Mouse (Mus musculus) layer of hippocampus, adult 2 months (tissue): ENCODE data around the gene Popdc2. TPM values are rescaled to one million over a fixed set of nuclear protein-coding genes. Genes with fewer than 3 reads are reported as not detected.
"Not testable (repeated sequence)": the region's sequence is repeated elsewhere in the genome, so short reads cannot be mapped to it uniquely, and the experiment has no call there.

ENCODE experiments used
- DNase-seq, 2 experiments: peaks; one replicate each; pipeline ENCODE4 v3.0.0; 2022; ENCODE audit warnings: low spot score in 2 of 2
- H3K27ac ChIP-seq: fragments of 200-600 bp; 2 replicates; pipeline ENCODE4 v1.8.1; 2022
- H3K4me3 ChIP-seq: fragments of 200-600 bp; 2 replicates; pipeline ENCODE4 v1.8.1; 2022; ENCODE audit warnings: mild to moderate bottlenecking
- CTCF ChIP-seq: fragments of 200-600 bp; conservative IDR thresholded peaks from 2 replicates; pipeline ENCODE4 v1.8.1; 2022; ENCODE audit warnings: antibody characterized with exemption, mild to moderate bottlenecking, moderate library complexity
- long read RNA-seq, 2 experiments: library from polyadenylated mRNA; stranded (forward); transcript quantifications; one replicate each; pipeline ENCODE4 v2.0.0; 2021; ENCODE audit warnings: borderline mapping rate in 2 of 2
- total RNA-seq, 2 experiments: library from RNA; stranded (reverse); gene quantifications; 2 replicates each; pipeline ENCODE4 v1.2.3; 2021

Gene Popdc2
- under 1 TPM; 0.44 to 0.49 TPM for total RNA-seq
- long read RNA-seq, experiment 1, partial matches to known transcripts: 0 of 1 reads
- long read RNA-seq, experiment 1, other reads (novel, unspliced or antisense): 1 of 1 reads
- long read RNA-seq, experiment 2, partial matches to known transcripts: 0 of 2 reads
- long read RNA-seq, experiment 2, other reads (novel, unspliced or antisense): 2 of 2 reads

DNA sequence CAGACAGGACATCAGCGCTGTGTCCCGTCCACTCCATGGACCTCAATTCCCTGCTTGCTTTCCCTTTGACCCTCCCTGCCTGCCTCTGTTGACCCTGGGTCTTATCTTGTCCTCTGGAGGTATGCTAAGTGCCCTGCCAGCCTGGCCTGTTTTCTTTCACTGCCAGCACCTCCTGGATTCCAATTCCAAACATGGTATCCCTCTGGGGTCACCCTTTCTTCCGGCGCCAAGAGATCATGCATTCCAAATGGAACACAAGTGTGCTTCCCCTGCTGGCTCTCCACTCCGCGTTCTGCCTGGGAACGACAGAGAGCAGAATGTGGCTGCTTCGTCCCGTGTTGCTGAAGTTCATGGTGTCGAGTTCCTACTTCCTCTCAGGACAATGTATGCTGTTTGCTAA, at the start of gene Popdc2:
Gene Popdc2 (plus strand): TSS at position 277 of the 400 bp plus-strand sequence.
- H3K27ac ChIP-seq: no peak within 1 kb of the TSS
- no peak within 1 kb of the TSS for H3K4me3 ChIP-seq
- TF ChIP-seq CTCF: no peak

DNA sequence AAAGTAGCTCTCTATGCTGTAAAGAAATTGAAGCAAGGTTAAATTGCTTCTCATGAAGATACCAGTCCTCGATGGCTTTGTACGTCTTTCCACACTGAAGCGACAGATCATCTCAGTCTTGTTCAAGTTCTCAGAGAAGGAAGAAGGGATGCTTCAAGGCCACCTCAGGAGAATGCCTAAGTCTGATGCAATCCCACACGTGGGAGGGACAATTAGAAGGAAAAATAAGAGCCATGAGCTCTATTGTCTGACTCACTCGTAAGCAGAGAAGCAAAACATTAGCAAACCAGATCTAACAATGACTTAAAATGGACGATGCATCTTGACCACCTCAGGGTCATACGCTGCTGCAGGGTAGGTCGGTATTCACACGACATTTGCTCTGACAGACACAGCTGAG, 43.5 kb upstream of the Popdc2 start:
- TF ChIP-seq CTCF: no peak
- no peak for DNase-seq
- Histone ChIP-seq H3K27ac (no peak overlapping the region), H3K4me3 (no peak overlapping the region)

More for the DNA sequence above, at the start of gene Popdc2:
- DNase-seq: no peak

DNA sequence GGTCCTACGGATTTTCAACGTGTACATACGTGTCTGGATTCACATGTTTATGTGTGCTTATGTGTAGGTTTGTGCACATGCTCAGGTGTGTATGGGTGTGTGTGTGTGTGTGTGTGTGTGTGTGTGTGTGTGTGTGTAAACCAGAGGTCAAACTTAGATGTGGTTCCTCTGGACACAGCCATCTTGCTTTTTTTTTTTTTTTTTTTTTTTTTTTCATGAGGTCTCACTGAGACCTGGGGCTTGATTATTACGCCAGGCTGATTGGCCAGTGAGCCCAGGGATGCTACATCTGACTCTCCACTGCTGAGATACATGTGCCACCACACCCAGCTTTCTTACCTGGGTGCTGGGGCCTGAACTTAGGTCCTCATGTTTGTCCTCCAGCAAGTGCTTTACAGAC, 42.9 kb upstream of the Popdc2 start:
- Histone ChIP-seq H3K27ac (no peak overlapping the region), H3K4me3 (no peak overlapping the region)
- no peak for TF ChIP-seq CTCF
- no peak for DNase-seq

DNA sequence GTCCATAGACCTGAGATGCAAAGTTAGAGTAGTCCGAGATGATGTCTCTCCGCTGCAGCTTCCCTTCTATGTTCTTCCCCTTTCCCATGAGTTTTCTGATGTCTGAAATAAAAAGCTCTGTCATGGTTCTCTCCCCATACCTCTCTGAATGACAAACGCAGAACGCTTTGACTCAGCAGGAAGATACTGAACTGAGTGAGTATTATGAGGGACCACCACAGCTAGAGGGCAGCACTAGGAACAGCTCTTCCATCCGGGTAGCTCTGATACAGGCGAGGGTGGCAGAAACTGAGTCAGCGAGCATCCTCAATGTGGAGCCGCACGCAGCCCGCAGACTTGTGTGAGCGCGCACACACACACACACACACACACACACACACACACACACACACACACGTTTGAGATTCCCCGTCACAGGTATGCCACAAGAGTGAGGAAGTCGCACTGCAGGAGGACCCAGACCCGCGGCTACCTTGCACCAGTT, 40.5 kb upstream of the Popdc2 start:
- Histone ChIP-seq H3K27ac (no peak overlapping the region), H3K4me3 (no peak overlapping the region)
- peak; percentile 63 to 68 for DNase-seq
- peak; percentile 77 for TF ChIP-seq CTCF

DNA sequence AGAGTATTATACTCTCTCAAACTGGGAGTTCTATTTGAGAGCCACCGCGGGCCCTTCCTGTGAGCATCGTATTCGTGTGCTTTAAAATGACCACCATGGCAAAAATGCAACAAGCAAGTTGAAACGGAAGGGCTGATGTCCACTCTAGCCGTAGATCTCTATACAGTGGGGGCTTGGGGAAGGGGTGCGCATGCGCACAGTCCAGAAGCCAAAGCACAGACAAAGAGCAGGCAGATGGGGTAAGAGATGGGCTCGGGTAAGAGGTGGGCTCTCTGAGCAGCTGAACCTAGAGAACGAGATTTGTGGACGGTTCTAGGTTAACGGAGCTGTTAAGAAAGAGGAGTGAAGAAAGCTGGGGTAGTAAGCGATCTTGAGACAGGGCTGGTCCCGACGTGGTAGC, 37.7 kb upstream of the Popdc2 start:
- no peak overlapping the region for H3K27ac ChIP-seq
- no peak for TF ChIP-seq CTCF
- H3K4me3 ChIP-seq: no peak overlapping the region
- DNase-seq: no peak

DNA sequence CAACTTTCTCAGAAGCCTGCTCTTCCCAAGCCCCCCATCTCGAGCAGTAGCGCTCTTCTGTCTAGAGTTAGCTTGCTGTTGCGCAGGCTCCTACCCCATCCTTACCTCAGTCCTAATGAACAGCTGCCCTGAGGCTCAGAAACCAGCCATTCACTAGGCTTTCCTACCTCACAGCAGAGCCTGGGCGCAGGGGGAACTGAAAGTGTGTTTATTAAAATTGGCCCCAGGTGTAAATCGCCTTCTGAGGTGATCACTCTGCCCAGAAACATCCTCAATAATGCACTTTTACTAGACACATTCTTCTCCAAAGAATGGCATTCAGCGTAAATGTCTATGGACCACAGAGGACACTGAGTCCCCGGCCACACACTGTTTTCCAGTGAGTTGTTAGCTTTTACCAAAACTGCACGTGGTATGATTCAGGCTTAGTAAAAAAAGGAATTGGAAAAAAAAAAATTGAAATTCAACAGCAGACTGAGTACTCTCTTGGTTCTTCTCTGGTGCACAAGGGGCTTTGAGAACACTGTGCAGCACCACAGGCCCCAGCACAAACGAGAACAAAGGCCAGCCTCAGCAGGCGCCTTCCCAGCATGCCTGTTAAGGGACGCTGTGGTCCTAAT, 35.1 kb upstream of the Popdc2 start:
- Histone ChIP-seq H3K27ac (no peak overlapping the region), H3K4me3 (no peak overlapping the region)
- no peak for TF ChIP-seq CTCF
- DNase-seq: no peak

DNA sequence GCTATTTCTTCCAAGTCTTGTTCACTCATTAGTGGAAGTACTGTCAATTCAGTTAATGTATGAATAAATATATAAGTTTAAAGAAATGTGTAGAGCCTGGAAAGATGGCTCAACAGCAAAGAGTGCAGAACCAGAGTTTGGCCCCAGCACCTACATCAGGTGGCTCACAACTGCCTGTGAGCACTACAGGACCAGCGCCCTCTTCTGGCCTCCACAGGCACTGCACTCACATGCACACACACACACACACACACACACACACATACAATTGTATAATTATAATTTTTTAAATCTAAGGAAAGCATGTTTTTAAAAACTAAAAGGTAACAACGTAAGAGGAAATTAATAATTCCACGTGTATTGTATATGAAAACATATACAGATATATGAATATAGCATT, 32.7 kb upstream of the Popdc2 start:
- DNase-seq: no peak
- Histone ChIP-seq H3K4me3 (no peak overlapping the region), H3K27ac (no peak overlapping the region)
- TF ChIP-seq CTCF: peak; percentile 22; the same call in 1 of the 2 replicates

DNA sequence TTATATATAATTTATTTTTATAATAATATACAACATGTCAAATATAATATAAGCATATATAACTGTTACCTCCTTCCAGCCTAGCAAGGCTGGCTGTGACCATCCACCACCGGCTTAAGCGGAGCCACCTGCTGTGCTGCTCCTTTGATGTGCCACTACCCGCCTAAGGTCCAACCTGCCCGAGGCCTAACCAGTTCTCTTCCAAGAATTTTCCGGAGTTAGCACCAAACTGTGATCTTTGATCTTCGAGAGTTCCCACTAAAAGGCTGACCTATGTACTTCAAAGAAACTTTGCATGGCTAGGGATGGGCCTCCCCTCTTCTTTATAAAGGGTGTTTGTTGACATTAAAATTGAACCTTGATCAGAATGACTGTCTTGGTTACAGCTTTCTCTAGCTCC, 27.6 kb upstream of the Popdc2 start:
- no peak overlapping the region for H3K27ac ChIP-seq
- H3K4me3 ChIP-seq: no peak overlapping the region
- TF ChIP-seq CTCF: no peak
- DNase-seq: no peak

DNA sequence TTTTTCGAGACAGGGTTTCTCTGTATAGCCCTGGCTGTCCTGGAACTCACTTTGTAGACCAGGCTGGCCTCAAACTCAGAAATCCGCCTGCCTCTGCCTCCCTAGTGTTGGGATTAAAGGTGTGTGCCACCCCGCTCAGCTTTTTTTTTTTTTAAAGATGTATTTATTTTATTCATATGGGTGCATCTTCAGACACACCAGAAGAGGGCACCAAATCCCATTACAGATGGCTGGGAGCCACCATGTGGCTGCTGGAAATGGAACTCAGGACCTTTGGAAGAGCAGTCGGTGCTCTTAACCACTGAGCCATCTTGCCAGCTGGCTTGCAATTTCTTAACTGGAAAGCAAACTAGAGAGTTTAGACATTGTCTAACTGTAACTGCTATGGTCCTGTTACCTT, 23.9 kb upstream of the Popdc2 start:
- H3K27ac ChIP-seq, H3K4me3 ChIP-seq, DNase-seq: not testable (repeated sequence)
- TF ChIP-seq CTCF: peak; percentile 56

DNA sequence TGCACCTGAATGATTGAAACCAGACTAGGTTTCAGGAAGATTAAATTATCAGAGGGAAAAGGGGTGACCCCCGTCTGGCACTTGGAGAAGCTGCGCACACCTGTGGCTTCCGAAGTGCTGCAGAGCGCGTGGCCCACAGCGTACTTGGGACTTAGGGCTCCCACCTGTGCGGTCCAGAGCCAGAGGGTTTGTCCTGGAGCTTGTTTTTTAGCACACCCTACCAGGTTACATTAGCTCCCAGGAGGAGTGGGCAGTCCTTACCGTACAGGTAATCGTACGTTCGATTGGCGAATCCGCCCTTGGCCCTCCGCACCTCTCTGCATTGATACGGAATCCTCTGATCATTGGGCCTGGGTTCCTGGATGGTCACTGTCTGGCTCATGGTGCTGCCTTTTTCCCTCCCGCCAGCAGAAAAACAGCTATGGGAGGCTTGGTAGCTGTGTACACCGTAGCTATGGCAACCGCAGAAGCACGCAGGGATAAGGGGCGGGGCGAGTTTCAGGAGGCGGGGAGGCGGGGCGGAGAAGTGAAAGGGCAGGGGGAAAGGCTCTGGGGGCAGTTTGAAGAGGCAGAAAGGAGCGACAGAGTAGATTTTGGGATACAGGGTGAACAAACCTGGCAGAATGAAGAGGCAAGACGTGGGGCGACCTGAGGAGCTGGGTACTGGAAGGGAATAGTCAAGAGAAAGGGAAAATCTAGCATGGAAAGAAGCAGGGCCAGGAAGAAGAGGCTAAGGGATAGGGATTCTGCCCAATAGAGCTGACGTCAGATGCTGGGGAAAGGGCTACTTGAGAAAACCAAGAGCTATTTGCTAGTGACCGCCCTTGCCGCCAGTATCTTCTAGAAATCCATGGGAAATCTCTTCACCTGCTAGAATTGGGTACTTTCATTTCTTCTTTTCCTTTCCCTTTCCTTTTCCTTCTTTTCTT, 20.3 kb upstream of the Popdc2 start, which contains the start of gene Maats1:
Gene Maats1 (minus strand): TSS at position 748 of the 929 bp plus-strand sequence.
- DNase-seq: peak; percentile 67 to 70
- H3K27ac ChIP-seq: peak within 1 kb of the TSS; percentile 55
- no peak for TF ChIP-seq CTCF
- peak within 1 kb of the TSS; percentile 59 for H3K4me3 ChIP-seq

DNA sequence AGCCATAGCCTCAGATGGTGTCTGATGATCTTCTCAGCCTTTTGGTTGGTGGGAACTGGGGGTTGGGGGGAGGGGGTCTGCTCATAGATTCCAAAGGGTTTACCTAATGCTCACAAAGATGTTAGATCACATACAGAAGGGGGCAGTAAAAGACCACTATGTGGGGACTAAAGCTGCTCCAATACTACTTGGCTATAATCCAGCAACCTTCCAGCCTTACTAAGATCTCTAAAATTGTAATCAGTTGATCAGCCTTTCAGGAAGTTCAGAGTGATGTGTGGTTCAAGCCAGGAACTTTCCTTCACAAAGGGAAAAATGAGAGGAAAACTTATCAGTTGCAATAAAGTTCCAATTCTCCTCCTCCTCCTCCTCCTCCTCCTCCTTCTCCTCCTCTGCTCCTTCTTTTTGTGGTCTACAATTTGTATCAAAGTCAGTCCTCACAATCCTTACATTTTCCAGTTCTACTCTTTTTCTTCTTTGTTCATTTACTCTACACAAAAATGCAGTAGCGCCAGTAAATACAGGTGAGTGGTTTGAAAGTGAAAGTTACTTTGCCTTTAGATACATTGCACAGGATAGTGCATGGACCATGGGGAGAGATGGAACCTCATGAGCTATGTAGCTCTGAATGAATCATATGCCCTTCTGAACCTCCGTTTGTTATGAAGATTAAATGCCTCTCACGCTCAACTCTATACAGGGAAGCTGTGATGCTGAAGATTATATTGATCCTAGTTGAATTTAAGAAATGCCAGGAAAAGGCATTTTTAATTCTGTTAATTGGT, 16.9 kb upstream of the Popdc2 start:
- peak in 1 of 2 experiments; percentile 19 for DNase-seq
- Histone ChIP-seq H3K27ac (no peak overlapping the region), H3K4me3 (no peak overlapping the region)
- peak; percentile 68 for TF ChIP-seq CTCF
